Mouse (Mus musculus) MEL (cell line): ENCODE measurements around the gene Mymx.

Experiments used
- CHD1 ChIP-seq: IDR thresholded peaks from 2 replicates; pipeline ENCODE4 v1.6.1; 2012; ENCODE audit warnings: low read depth, mild to moderate bottlenecking, inconsistent platforms, low read length, improper control_type of control experiment
- CTCF ChIP-seq, 3 experiments: IDR thresholded peaks in 2 of 3; conservative IDR thresholded peaks in 1 of 3; 2 replicates each; pipeline ENCODE4 v1.5.1; 2011 to 2012; ENCODE audit warnings: low read length in 3 of 3, low read depth in 2 of 3, mild to moderate bottlenecking in 2 of 3, improper control_type of control experiment in 1 of 3, inconsistent platforms in 1 of 3, mixed read lengths in 1 of 3, moderate library complexity in 1 of 3; ENCODE audit not compliant: control insufficient read depth in 1 of 3, insufficient read depth in 1 of 3, poor library complexity in 1 of 3, severe bottlenecking in 1 of 3
- JUND ChIP-seq: IDR thresholded peaks from 2 replicates; pipeline ENCODE4 v1.6.1; 2011; ENCODE audit warnings: low read depth, mild to moderate bottlenecking, improper control_type of control experiment, low read length
- MAFK ChIP-seq: IDR thresholded peaks from 2 replicates; pipeline ENCODE4 v1.6.1; 2011; ENCODE audit warnings: low read depth, mild to moderate bottlenecking, low read length, improper control_type of control experiment, borderline replicate concordance
- MAX ChIP-seq: IDR thresholded peaks from 2 replicates; pipeline ENCODE4 v1.6.1; 2011; ENCODE audit warnings: low read length, improper control_type of control experiment
- MAZ ChIP-seq: IDR thresholded peaks from 2 replicates; pipeline ENCODE4 v1.6.1; 2012; ENCODE audit warnings: low read depth, mild to moderate bottlenecking, inconsistent platforms, low read length, improper control_type of control experiment
- MEF2A ChIP-seq: IDR thresholded peaks from 2 replicates; pipeline ENCODE4 v1.6.1; 2014; ENCODE audit warnings: low read depth, mild to moderate bottlenecking, inconsistent platforms, low read length, improper control_type of control experiment; ENCODE audit not compliant: poor library complexity, insufficient replicate concordance, severe bottlenecking; ENCODE audit errors: extremely low read depth
- NELFE ChIP-seq: IDR thresholded peaks from 2 replicates; pipeline ENCODE4 v1.6.1; 2011; ENCODE audit warnings: low read depth, low read length, improper control_type of control experiment
- POLR2A ChIP-seq, 2 experiments: IDR thresholded peaks; 2 replicates each; pipeline ENCODE4 v1.6.1; 2011 to 2012; ENCODE audit warnings: low read length in 2 of 2, mild to moderate bottlenecking in 2 of 2, control low read depth in 1 of 2, improper control_type of control experiment in 1 of 2, low read depth in 1 of 2, moderate library complexity in 1 of 2; ENCODE audit not compliant: control insufficient read depth in 1 of 2, insufficient read depth in 1 of 2, poor library complexity in 1 of 2
- RAD21 ChIP-seq: IDR thresholded peaks from 2 replicates; pipeline ENCODE4 v1.6.1; 2011; ENCODE audit warnings: mild to moderate bottlenecking, low read depth, low read length, improper control_type of control experiment
- TCF12 ChIP-seq: IDR thresholded peaks from 2 replicates; pipeline ENCODE4 v1.6.1; 2014; ENCODE audit warnings: low read depth, mild to moderate bottlenecking, inconsistent platforms, low read length, improper control_type of control experiment, moderate library complexity
- UBTF ChIP-seq: IDR thresholded peaks from 2 replicates; pipeline ENCODE4 v1.6.1; 2012; ENCODE audit warnings: low read depth, mild to moderate bottlenecking, inconsistent platforms, low read length, improper control_type of control experiment, moderate library complexity, borderline replicate concordance; ENCODE audit not compliant: insufficient read depth
- USF2 ChIP-seq, 2 experiments: IDR thresholded peaks; 2 replicates each; pipeline ENCODE4 v1.6.1; 2011 to 2012; ENCODE audit warnings: improper control_type of control experiment in 2 of 2, low read length in 2 of 2, borderline replicate concordance in 1 of 2, inconsistent platforms in 1 of 2, low read depth in 1 of 2, mild to moderate bottlenecking in 1 of 2; ENCODE audit not compliant: insufficient read depth in 1 of 2

- TF ChIP-seq CHD1: no peak
- TF ChIP-seq MAX: no peak
- no peak for TF ChIP-seq MAFK
- TF ChIP-seq MAZ: peak; percentile 81
- TF ChIP-seq POLR2A (IDR thresholded peaks at IDR 0.05; ENCODE audit: control insufficient read depth in 1 of 2, insufficient read depth in 1 of 2, low read depth in 1 of 2, low read length in 2 of 2, poor library complexity in 1 of 2): no peak
- TF ChIP-seq JUND: no peak
- TF ChIP-seq RAD21: no peak
- no peak for TF ChIP-seq UBTF
- no peak for TF ChIP-seq MEF2A
- TF ChIP-seq USF2 (IDR thresholded peaks at IDR 0.05; ENCODE audit: borderline replicate concordance in 1 of 2, insufficient read depth in 1 of 2, low read depth in 1 of 2, low read length in 2 of 2): no peak
- no peak for TF ChIP-seq CTCF (IDR thresholded peaks at IDR 0.05 in 2 of 3, conservative IDR thresholded peaks at IDR 0.05 in 1 of 3; ENCODE audit: control insufficient read depth in 1 of 3, insufficient read depth in 1 of 3, low read depth in 2 of 3, low read length in 3 of 3, poor library complexity in 1 of 3, severe bottlenecking in 1 of 3)
- no peak for TF ChIP-seq NELFE
- TF ChIP-seq TCF12: peak; percentile 79
Measured at GRCm38 (mm10) chr17:45597787-45598186, 4.1 kb downstream of the Mymx start.
